ENCODE assay signal across 8 mouse cellular contexts in the genomic region with DNA sequence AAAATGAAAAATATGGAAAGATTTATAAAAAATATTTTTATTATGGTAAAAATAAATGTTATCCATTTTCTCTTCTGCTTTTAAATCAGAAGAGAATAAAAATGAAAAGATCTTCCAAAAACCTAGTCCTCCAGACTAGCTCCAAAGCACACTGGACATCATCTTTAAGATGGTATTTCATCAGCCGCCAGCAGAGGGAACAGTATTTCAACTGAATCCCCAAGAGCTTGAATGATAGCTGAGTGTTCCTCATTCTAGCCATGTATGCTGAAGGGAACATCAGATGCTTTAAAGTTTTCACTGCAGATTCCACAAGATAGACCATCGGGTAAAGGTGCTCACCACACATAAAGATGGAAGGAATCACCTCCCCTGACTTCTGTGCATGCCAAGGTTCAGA. TPM values are rescaled to one million over a fixed set of nuclear protein-coding genes. Genes with fewer than 3 reads are reported as not detected.
A peak's percentile ranks its signal among the peaks of the same experiment; 100 is the strongest.
DNase-seq lines count a peak whose midpoint lies in the region.

No protein-coding gene starts in this region.

- peak; percentile 6 to 32 for DNase-seq in adrenal gland, postnatal 36 days
- DNase-seq in adrenal gland, postnatal 25 days = no peak
- peak; percentile 72 for DNase-seq in layer of hippocampus, adult 11-12 months (ENCODE audit: low spot score)
- DNase-seq in layer of hippocampus, postnatal 36 days = no peak
- DNase-seq in cerebellum, adult 9-11 months = peak; percentile 18
- DNase-seq in left cerebral cortex, adult 18-20 months (ENCODE audit: low spot score in 2 of 2) = peak; percentile 36 to 45
- DNase-seq in right cerebral cortex, adult 2 months (ENCODE audit: low spot score in 2 of 2) = peak; percentile 63 to 67
- DNase-seq in thymus, postnatal 4 days = no peak

RNA-seq across cellular contexts. Expression of gene Fbxo48, which starts 16.6 kb away (rescaled TPM):
- 1 to 10 TPM in 1 of 2 experiments, under 1 TPM in 1; 0.63 to 1.1 TPM for total RNA-seq in adrenal gland, postnatal 36 days (2021)
- 1.6 and 1.7 TPM in 2 replicates for total RNA-seq in adrenal gland, postnatal 25 days (2021)
- 1 to 10 TPM; 1.0 to 1.7 TPM for total RNA-seq in layer of hippocampus, postnatal 36 days (2021)
- total RNA-seq in left cerebral cortex, adult 18-20 months (2021) = 1 to 10 TPM; 1.4 to 1.5 TPM

Comparison
In these comparisons a context has a peak if more than half of its experiments do, and no peak if none do; other contexts are left out.
1. DNase-seq: peak in adrenal gland, postnatal 36 days (2 of 2), layer of hippocampus, adult 11-12 months (single experiment), cerebellum, adult 9-11 months (single experiment), left cerebral cortex, adult 18-20 months (2 of 2) and right cerebral cortex, adult 2 months (2 of 2); none in adrenal gland, postnatal 25 days (single experiment), layer of hippocampus, postnatal 36 days (0 of 2) and thymus, postnatal 4 days (single experiment).